Comparison of ENCODE assay signal across 8 mouse cellular contexts in the genomic region with DNA sequence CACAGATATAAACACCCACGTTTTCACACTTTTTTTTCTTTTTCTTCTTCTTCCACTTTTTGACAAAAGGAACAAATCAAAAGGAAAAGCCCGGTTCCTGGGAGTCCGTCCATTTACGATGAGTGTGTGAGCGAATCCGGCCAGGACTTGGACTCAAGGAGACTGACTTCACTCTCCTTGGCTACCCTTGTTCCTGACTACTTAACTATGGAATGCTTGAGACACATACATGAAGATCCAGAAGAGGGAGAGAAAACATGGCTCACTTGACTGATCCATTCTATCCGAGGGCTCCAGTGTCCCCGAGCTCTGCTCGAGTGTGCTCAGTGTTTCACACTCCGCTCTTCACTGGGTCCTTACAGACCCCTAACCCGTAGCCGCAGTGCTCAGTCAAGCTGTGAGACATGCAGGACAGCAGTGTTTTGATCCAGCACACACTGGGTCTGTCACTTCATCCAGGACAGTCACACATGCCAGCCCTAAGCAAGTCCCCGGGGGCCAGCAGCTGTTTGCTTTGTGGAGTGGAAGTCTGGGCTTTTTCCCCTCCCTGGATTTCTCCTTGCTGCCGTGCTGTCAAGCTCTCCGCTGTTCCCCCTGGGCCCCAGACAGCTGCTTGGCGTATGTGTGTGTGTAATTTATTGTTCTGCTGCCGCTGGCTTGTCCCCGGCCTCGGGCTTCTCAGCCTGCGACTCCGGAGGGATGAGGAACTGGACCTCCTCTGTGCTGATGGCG. TPM values are rescaled to one million over a fixed set of nuclear protein-coding genes. Genes with fewer than 3 reads are reported as not detected.
A peak's percentile ranks its signal among the peaks of the same experiment; 100 is the strongest.
DNase-seq lines count a peak whose midpoint lies in the region; ATAC-seq and TF ChIP-seq lines count a peak whose summit lies in the region.

No protein-coding gene starts in this region.

- 0 out of 2 replicates have a peak, but pooled peaks cover 2% of the 10 kb centered on the region for H3K36me3 ChIP-seq in hindbrain, embryonic 11.5 days (ENCODE audit: control insufficient read depth, insufficient read depth, low read length)

- H3K4me1 ChIP-seq in hindbrain, embryonic 11.5 days (replicated peaks; ENCODE audit: control insufficient read depth, insufficient read depth, low read length): no peaks in the 10 kb centered on the region

- H3K9ac ChIP-seq in hindbrain, embryonic 11.5 days (ENCODE audit: low read depth, low read length): no peak overlapping the region

- no peaks in the 10 kb centered on the region for H3K9me3 ChIP-seq in hindbrain, embryonic 11.5 days (ENCODE audit: control insufficient read depth, low read length)

- peak; percentile 71 for ATAC-seq in hindbrain, embryonic 11.5 days (ENCODE audit: low FRiP score)
- ATAC-seq in monocyte, adult 5-6 weeks (replicated peaks; ENCODE audit: insufficient number of reproducible peaks, low FRiP score, low TSS enrichment, poor library complexity, severe bottlenecking): no peak

- H3K27me3 ChIP-seq in hindbrain, embryonic 11.5 days (ENCODE audit: control insufficient read depth, insufficient read depth, low read length): no peaks in the 10 kb centered on the region

- no peak overlapping the region for H3K4me2 ChIP-seq in hindbrain, embryonic 11.5 days (replicated peaks; ENCODE audit: low read depth, low read length)

- TF ChIP-seq CTCF in left cerebral cortex, adult 2 months (IDR thresholded peaks at IDR 0.05): no peak

- H3K27ac ChIP-seq in left cerebral cortex, adult 2 months: no peak overlapping the region
- peak overlapping the region; percentile 11; the same call in 1 of the 2 replicates for H3K27ac ChIP-seq in hindbrain, embryonic 11.5 days (ENCODE audit: low read depth, low read length)

- peak; percentile 38 for DNase-seq in left cerebral cortex, postnatal 4 days
- DNase-seq in left cerebral cortex, adult 2 months (ENCODE audit: extremely low spot score in 1 of 2, low spot score in 2 of 2): no peak
- peak; percentile 58 for DNase-seq in gastrocnemius, adult 18-20 months (ENCODE audit: low spot score)
- DNase-seq in hindbrain, embryonic 11.5 days (ENCODE audit: low spot score): peak; percentile 45
- peak; percentile 60 for DNase-seq in neural tube, embryonic 10.5 days (ENCODE audit: extremely low spot score, low spot score)
- DNase-seq in testis, postnatal 14 days (ENCODE audit: low spot score): no peak
- no peak for DNase-seq in thymus, postnatal 14 days

- intact Hi-C loops in left cerebral cortex, postnatal 4 days (cut with DNase I): no loop called here
- intact Hi-C loops in left cerebral cortex, adult 2 months (cut with DNase I): no loop called here

- no peak overlapping the region for H3K4me3 ChIP-seq in left cerebral cortex, adult 2 months
- H3K4me3 ChIP-seq in hindbrain, embryonic 11.5 days (ENCODE audit: low read depth, low read length): no peak overlapping the region

- WGBS in hindbrain, embryonic 11.5 days: 53% methylated on average over 22 of the region's 22 CpGs

RNA-seq across cellular contexts. Expression of a gene that starts 10.6 kb away (rescaled TPM):
- total RNA-seq in left cerebral cortex, postnatal 4 days (2021): 10 to 100 TPM; 41.6 to 43.4 TPM
- 10 to 100 TPM; 46.1 to 49.7 TPM for total RNA-seq in left cerebral cortex, adult 2 months (2021)
- 1 to 10 TPM; 3.6 to 3.9 TPM for total RNA-seq in gastrocnemius, adult 18-20 months (2021)
- 23.3 and 25.8 TPM in 2 replicates for polyA plus RNA-seq in hindbrain, embryonic 11.5 days (2014; fragmentation: Nextera tagmentation; extraction: Ambion mirVana)
- 11.1 to 22.1 TPM (median 15.6 TPM) in 3 replicates for total RNA-seq in monocyte, adult 5-6 weeks (2017)

RNA-seq across cellular contexts. Expression of a gene that starts 16.0 kb away (rescaled TPM):
- 1 to 10 TPM; 8.2 to 8.5 TPM for total RNA-seq in left cerebral cortex, postnatal 4 days (2021)
- 1 to 10 TPM; 7.7 to 7.8 TPM for total RNA-seq in left cerebral cortex, adult 2 months (2021)
- total RNA-seq in gastrocnemius, adult 18-20 months (2021): 1 to 10 TPM; 2.5 to 3.2 TPM
- polyA plus RNA-seq in hindbrain, embryonic 11.5 days (2014; fragmentation: Nextera tagmentation; extraction: Ambion mirVana): 6.6 and 7.2 TPM in 2 replicates
- total RNA-seq in monocyte, adult 5-6 weeks (2017): 3.7 to 5.5 TPM (median 4.3 TPM) in 3 replicates

RNA-seq across cellular contexts. Expression of a gene that starts 28.4 kb away (rescaled TPM):
- total RNA-seq in left cerebral cortex, postnatal 4 days (2021): 1 to 10 TPM; 3.3 to 3.4 TPM
- under 1 TPM; 0.07 to 0.19 TPM for total RNA-seq in left cerebral cortex, adult 2 months (2021)
- total RNA-seq in gastrocnemius, adult 18-20 months (2021): under 1 TPM; 0.05 to 0.27 TPM
- 37.2 and 47.9 TPM in 2 replicates for polyA plus RNA-seq in hindbrain, embryonic 11.5 days (2014; fragmentation: Nextera tagmentation; extraction: Ambion mirVana)
- total RNA-seq in monocyte, adult 5-6 weeks (2017): 2.5 to 4.6 TPM (median 2.6 TPM) in 3 replicates

Comparison
In these comparisons a context has a peak if more than half of its experiments do, and no peak if none do; other contexts are left out.
1. DNase-seq: peak in left cerebral cortex, postnatal 4 days (single experiment), gastrocnemius, adult 18-20 months (single experiment), hindbrain, embryonic 11.5 days (single experiment) and neural tube, embryonic 10.5 days (single experiment); none in left cerebral cortex, adult 2 months (0 of 2), testis, postnatal 14 days (single experiment) and thymus, postnatal 14 days (single experiment).